Mouse (Mus musculus) liver, postnatal 0 days (tissue): ENCODE results near the gene Tomm20l. TPM values are rescaled to one million over a fixed set of nuclear protein-coding genes. Genes with fewer than 3 reads are reported as not detected.

ENCODE experiments used
- ATAC-seq: fragments of 200-750 bp; cut with Nextera tagmentation; 2 replicates; pipeline ENCODE4 v1.8.0; 2017; ENCODE audit warnings: mild to moderate bottlenecking, moderate library complexity
- DNase-seq: peaks from one replicate; pipeline ENCODE4 v3.0.0-alpha.2; 2016
- H3K27ac ChIP-seq: fragments of 300-500 bp; sonication (generic); 2 replicates; pipeline ENCODE4 v1.5.1; 2014; ENCODE audit warnings: antibody characterized with exemption, moderate library complexity, mild to moderate bottlenecking, low read depth
- H3K27me3 ChIP-seq: fragments of 300-500 bp; sonication (generic); 2 replicates; pipeline ENCODE4 v1.6.1; 2014; ENCODE audit warnings: low read length, control low read depth, mixed read lengths; ENCODE audit not compliant: insufficient read depth
- H3K36me3 ChIP-seq: fragments of 300-500 bp; sonication (generic); replicated peaks from 2 replicates; pipeline ENCODE4 v1.6.1; 2014; ENCODE audit warnings: mild to moderate bottlenecking, control low read depth, low read length, moderate library complexity, mixed read lengths; ENCODE audit not compliant: insufficient read depth
- H3K4me1 ChIP-seq: fragments of 300-500 bp; sonication (generic); 2 replicates; pipeline ENCODE4 v1.6.1; 2014; ENCODE audit warnings: antibody characterized with exemption, mild to moderate bottlenecking, control low read depth; ENCODE audit not compliant: insufficient read depth
- H3K4me2 ChIP-seq: fragments of 300-500 bp; sonication (generic); 2 replicates; pipeline ENCODE4 v1.6.1; 2014; ENCODE audit warnings: low read depth, mild to moderate bottlenecking, low read length, moderate library complexity, mixed read lengths
- H3K4me3 ChIP-seq: fragments of 300-500 bp; sonication (generic); 2 replicates; pipeline ENCODE4 v1.5.1; 2014; ENCODE audit warnings: low read depth, low read length
- H3K9ac ChIP-seq: fragments of 300-500 bp; sonication (generic); replicated peaks from 2 replicates; pipeline ENCODE4 v1.6.1; 2014; ENCODE audit warnings: mild to moderate bottlenecking, moderate library complexity
- H3K9me3 ChIP-seq: fragments of 300-500 bp; sonication (generic); 2 replicates; pipeline ENCODE4 v1.6.1; 2016; ENCODE audit warnings: mild to moderate bottlenecking, control low read depth, low read length, mixed read lengths
- CTCF ChIP-seq: sonication (generic); IDR thresholded peaks from 2 replicates; pipeline ENCODE4 v1.5.1; 2016; ENCODE audit warnings: antibody characterized with exemption, low read depth
- EP300 ChIP-seq: IDR thresholded peaks from 2 replicates; pipeline ENCODE4 v1.6.1; 2016; ENCODE audit warnings: antibody characterized with exemption, low read depth, mild to moderate bottlenecking
- WGBS: fragments of 180-500 bp; shearing (Covaris S2); extraction: QIAGEN DNeasy Blood & Tissue Kit; methylation state at CpG from one replicate; pipeline ENCODE4 v1.1.7; 2014; ENCODE audit not compliant: insufficient replicate concordance; 5-methylcytosine and 5-hydroxymethylcytosine counted together
- polyA plus RNA-seq: library from polyadenylated mRNA; unstranded; fragments of >200 nt; fragmentation: Nextera tagmentation; extraction: Ambion mirVana; gene quantifications from 2 replicates; pipeline ENCODE4 v1.2.1, GENCODE M21; 2015

Tomm20l gene
- polyA plus RNA-seq, 1 experiment from 2014 or later = not detected

DNA sequence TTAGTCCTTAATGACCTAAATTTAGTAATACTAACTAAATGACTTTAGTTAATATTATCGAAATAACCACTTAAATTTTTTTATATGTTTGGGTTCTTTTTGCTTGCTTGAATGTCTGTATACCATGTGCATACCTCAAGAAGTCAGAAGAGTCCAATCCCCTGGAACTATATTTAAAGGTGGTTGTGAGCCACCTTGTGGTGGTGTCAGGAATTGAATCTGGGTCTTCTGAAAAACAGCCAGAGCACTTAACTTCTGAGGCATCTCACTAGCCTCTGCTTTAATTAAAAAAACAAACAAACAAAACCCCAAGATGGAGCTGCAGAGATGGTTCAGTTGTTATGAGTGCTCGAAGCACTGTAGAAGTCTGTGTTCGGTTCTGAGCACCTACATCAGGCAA is 36.4 kb downstream of the Tomm20l start:
- Histone ChIP-seq H3K27ac (no peak overlapping the region), H3K27me3 (no peaks in the 10 kb centered on the region), H3K36me3 (peaks cover 54% of the 10 kb centered on the region), H3K9me3 (no peaks in the 10 kb centered on the region), H3K4me3 (no peak overlapping the region), H3K9ac (no peak overlapping the region), H3K4me2 (no peak overlapping the region), H3K4me1 (no peaks in the 10 kb centered on the region)
- TF ChIP-seq EP300 = no peak
- peak; percentile 71 for TF ChIP-seq CTCF
- DNase-seq (peak; percentile 49), ATAC-seq (no peak)
- WGBS = 74% methylated on average over 3 of the region's 3 CpGs

GRCm38 (mm10) chr12:71148801-71149200 is 37.6 kb downstream of the Tomm20l start:
- H3K27ac ChIP-seq = no peak overlapping the region
- H3K4me1 ChIP-seq = no peaks in the 10 kb centered on the region
- WGBS = 86% methylated on average over 9 of the region's 9 CpGs
- H3K36me3 ChIP-seq = peaks cover 55% of the 10 kb centered on the region
- no peak overlapping the region for H3K9ac ChIP-seq
- no peaks in the 10 kb centered on the region for H3K9me3 ChIP-seq
- H3K4me2 ChIP-seq = no peak overlapping the region
- no peak overlapping the region for H3K4me3 ChIP-seq
- TF ChIP-seq EP300 = no peak
- TF ChIP-seq CTCF = no peak
- DNase-seq (no peak), ATAC-seq (no peak)
- H3K27me3 ChIP-seq = no peaks in the 10 kb centered on the region

- H3K9me3 ChIP-seq = no peaks in the 10 kb centered on the region
- no peaks in the 10 kb centered on the region for H3K4me1 ChIP-seq
- H3K4me2 ChIP-seq = no peak overlapping the region
- WGBS = 84% methylated on average over 6 of the region's 6 CpGs
- no peaks in the 10 kb centered on the region for H3K27me3 ChIP-seq
- ATAC-seq = no peak
- no peak overlapping the region for H3K27ac ChIP-seq
- no peak overlapping the region for H3K4me3 ChIP-seq
- TF ChIP-seq CTCF = no peak
- no peak for TF ChIP-seq EP300
- peaks cover 53% of the 10 kb centered on the region for H3K36me3 ChIP-seq
- no peak for DNase-seq
- no peak overlapping the region for H3K9ac ChIP-seq
Observed at GRCm38 (mm10) chr12:71149456-71149855, 38.2 kb downstream of the Tomm20l start.

- no peak for DNase-seq
- 71% methylated on average over 8 of the region's 8 CpGs for WGBS
- 0 out of 2 replicates have a peak, but pooled peaks have one; percentile 54 for ATAC-seq
- peaks cover 57% of the 10 kb centered on the region for H3K36me3 ChIP-seq
- H3K4me1 ChIP-seq = no peaks in the 10 kb centered on the region
- H3K27me3 ChIP-seq = no peaks in the 10 kb centered on the region
- H3K27ac ChIP-seq = no peak overlapping the region
- no peak overlapping the region for H3K9ac ChIP-seq
- no peak for TF ChIP-seq EP300
- TF ChIP-seq CTCF = no peak
- no peak overlapping the region for H3K4me2 ChIP-seq
- H3K4me3 ChIP-seq = no peak overlapping the region
- H3K9me3 ChIP-seq = no peaks in the 10 kb centered on the region
Observed at GRCm38 (mm10) chr12:71150167-71150566, 38.9 kb downstream of the Tomm20l start.

- TF ChIP-seq CTCF = no peak
- no peak for TF ChIP-seq EP300
- ATAC-seq = no peak
- Histone ChIP-seq H3K9me3 (no peaks in the 10 kb centered on the region), H3K27ac (no peak overlapping the region), H3K4me1 (no peaks in the 10 kb centered on the region), H3K4me3 (no peak overlapping the region), H3K27me3 (no peaks in the 10 kb centered on the region), H3K4me2 (no peak overlapping the region), H3K9ac (no peak overlapping the region), H3K36me3 (peaks cover 59% of the 10 kb centered on the region)
- 90% methylated on average over 6 of the region's 6 CpGs for WGBS
- DNase-seq = no peak
Observed at GRCm38 (mm10) chr12:71154979-71155378, 43.8 kb downstream of the Tomm20l start.

- TF ChIP-seq EP300 (no peak), CTCF (no peak)
- Histone ChIP-seq H3K9ac (no peak overlapping the region), H3K27ac (no peak overlapping the region), H3K9me3 (no peaks in the 10 kb centered on the region), H3K4me3 (no peak overlapping the region), H3K27me3 (no peaks in the 10 kb centered on the region), H3K4me1 (no peaks in the 10 kb centered on the region), H3K36me3 (peaks cover 54% of the 10 kb centered on the region), H3K4me2 (no peak overlapping the region)
- 85% methylated on average over 6 of the region's 6 CpGs for WGBS
- DNase-seq (no peak), ATAC-seq (no peak)
Observed at GRCm38 (mm10) chr12:71157974-71158373, 46.7 kb downstream of the Tomm20l start.

DNA sequence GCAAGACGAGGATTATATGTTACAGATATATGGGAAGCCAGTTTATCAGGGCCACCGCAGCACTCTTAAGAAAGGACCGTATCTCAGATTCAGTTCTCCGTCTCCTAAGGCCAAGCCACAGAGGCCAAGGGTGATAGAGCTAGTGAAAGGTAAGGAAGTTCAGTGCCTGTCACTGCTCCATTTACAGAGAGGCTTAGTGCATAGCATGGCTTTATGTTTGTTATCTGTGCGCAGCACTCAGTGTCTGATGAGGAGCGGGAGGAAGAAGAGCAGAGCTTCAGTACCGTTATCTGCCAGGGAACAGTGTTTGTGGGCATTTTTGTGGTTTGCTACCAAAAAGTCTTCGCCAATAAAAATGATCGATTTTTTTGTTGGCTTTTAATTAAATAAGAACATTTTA is 53.2 kb downstream of the Tomm20l start:
- no peak overlapping the region for H3K4me3 ChIP-seq
- no peaks in the 10 kb centered on the region for H3K27me3 ChIP-seq
- WGBS = 63% methylated on average over 9 of the region's 9 CpGs
- TF ChIP-seq CTCF = no peak
- peak; percentile 75 for TF ChIP-seq EP300
- H3K9ac ChIP-seq = no peak overlapping the region
- no peaks in the 10 kb centered on the region for H3K9me3 ChIP-seq
- H3K4me1 ChIP-seq = no peaks in the 10 kb centered on the region
- DNase-seq (no peak), ATAC-seq (peak; percentile 87)
- H3K27ac ChIP-seq = no peak overlapping the region
- no peak overlapping the region for H3K4me2 ChIP-seq
- peaks cover 26% of the 10 kb centered on the region for H3K36me3 ChIP-seq
